Mouse (Mus musculus) erythroblast, embryonic 14.5 days (primary cell): ENCODE measurements at regions not wholly inside any gene's neighbourhood (a gene's known extent, or its start where the extent isn't known, plus 50 kb on each side); places are given as distances from the start of the nearest gene placed in this dataset.

Experiments
- H3K27me3 ChIP-seq: 2 replicates; pipeline ENCODE4 v1.6.1; 2012; ENCODE audit warnings: inconsistent platforms; ENCODE audit not compliant: control insufficient read depth
- H3K36me3 ChIP-seq: 2 replicates; pipeline ENCODE4 v1.6.1; 2012; ENCODE audit warnings: mild to moderate bottlenecking, inconsistent platforms; ENCODE audit not compliant: control insufficient read depth
- H3K4me1 ChIP-seq: 2 replicates; pipeline ENCODE4 v1.6.1; 2012; ENCODE audit warnings: inconsistent platforms; ENCODE audit not compliant: control insufficient read depth
- H3K4me3 ChIP-seq: replicated peaks from 2 replicates; pipeline ENCODE3; 2012; ENCODE audit warnings: moderate library complexity, mild to moderate bottlenecking, inconsistent platforms
- H3K9me3 ChIP-seq: 2 replicates; pipeline ENCODE4 v1.6.1; 2012; ENCODE audit warnings: low read length, inconsistent platforms, mixed read lengths; ENCODE audit not compliant: control insufficient read depth
- GATA1 ChIP-seq: IDR thresholded peaks from 2 replicates; pipeline ENCODE4 v1.6.1; 2012; ENCODE audit warnings: low read length, inconsistent platforms, mixed read lengths
- TAL1 ChIP-seq: IDR thresholded peaks from 3 replicates; pipeline ENCODE4 v1.6.1; 2012; ENCODE audit warnings: low read length, inconsistent platforms, mixed read lengths

GRCm38 (mm10) chr1:151107401-151107800 lies 74.9 kb upstream of the Gm47985 start:
- Histone ChIP-seq H3K9me3 (no peaks in the 10 kb centered on the region), H3K4me1 (peaks cover 11% of the 10 kb centered on the region), H3K27me3 (peaks cover 10% of the 10 kb centered on the region), H3K4me3 (no peak overlapping the region), H3K36me3 (no peaks in the 10 kb centered on the region)
- no peak for TF ChIP-seq GATA1
- TF ChIP-seq TAL1, result no peak

DNA sequence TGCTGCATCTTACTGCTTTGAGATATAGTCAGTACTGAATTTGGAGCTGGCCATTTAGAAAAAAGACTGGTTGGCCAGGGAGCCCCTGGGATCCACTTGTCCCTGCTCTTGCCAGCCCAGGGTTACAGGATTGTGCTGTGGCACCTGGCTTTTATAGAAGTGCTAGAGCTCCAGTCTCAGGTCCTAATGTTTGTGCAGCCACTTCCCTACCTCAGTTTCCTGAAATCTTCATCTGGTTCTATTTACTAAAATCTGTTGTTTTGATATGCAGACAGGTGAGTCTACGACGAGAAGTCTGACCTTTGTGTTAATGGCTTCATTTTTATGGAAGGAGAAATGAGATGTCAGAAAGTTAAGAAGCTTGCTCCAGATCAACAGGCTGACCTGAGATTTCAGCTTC lies 73.0 kb upstream of the Gm47985 start:
- TF ChIP-seq TAL1, result no peak
- no peak for TF ChIP-seq GATA1
- Histone ChIP-seq H3K4me1 (peaks cover 7% of the 10 kb centered on the region), H3K36me3 (no peaks in the 10 kb centered on the region)

DNA sequence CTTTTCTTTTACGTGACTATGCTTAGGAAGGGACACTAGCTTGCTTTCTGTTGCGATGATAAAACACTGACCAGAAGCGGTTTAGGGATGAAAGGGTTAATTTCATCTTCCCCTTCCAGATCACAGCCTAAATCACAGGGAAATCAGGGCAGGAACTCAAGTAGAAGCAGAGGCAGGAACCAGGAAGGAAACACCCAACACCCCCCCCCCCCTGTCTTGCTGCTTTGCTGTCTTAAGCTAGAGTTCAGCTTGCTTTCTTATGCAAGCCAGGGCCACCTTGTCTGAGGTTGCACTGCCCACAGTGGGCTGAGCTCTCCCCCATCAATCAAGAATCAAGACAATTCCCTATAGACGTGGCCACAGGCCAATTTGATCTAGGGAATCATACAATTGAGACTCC lies 71.9 kb upstream of the Gm47985 start:
- Histone ChIP-seq H3K27me3 (peaks cover 10% of the 10 kb centered on the region), H3K9me3 (no peaks in the 10 kb centered on the region), H3K4me1 (peaks cover 5% of the 10 kb centered on the region), H3K4me3 (no peak overlapping the region), H3K36me3 (no peaks in the 10 kb centered on the region)
- no peak for TF ChIP-seq GATA1
- TF ChIP-seq TAL1, result no peak

More for the DNA sequence above, 73.0 kb upstream of the Gm47985 start:
- Histone ChIP-seq H3K9me3 (no peaks in the 10 kb centered on the region), H3K4me3 (no peak overlapping the region), H3K27me3 (peaks cover 10% of the 10 kb centered on the region)

- peaks cover 12% of the 10 kb centered on the region for H3K27me3 ChIP-seq
- no peaks in the 10 kb centered on the region for H3K36me3 ChIP-seq
- no peak overlapping the region for H3K4me3 ChIP-seq
- TF ChIP-seq TAL1 (no peak), GATA1 (no peak)
- peaks cover 7% of the 10 kb centered on the region for H3K4me1 ChIP-seq
- no peaks in the 10 kb centered on the region for H3K9me3 ChIP-seq
Observed at GRCm38 (mm10) chr1:151111683-151112082, 70.7 kb upstream of the Gm47985 start.

DNA sequence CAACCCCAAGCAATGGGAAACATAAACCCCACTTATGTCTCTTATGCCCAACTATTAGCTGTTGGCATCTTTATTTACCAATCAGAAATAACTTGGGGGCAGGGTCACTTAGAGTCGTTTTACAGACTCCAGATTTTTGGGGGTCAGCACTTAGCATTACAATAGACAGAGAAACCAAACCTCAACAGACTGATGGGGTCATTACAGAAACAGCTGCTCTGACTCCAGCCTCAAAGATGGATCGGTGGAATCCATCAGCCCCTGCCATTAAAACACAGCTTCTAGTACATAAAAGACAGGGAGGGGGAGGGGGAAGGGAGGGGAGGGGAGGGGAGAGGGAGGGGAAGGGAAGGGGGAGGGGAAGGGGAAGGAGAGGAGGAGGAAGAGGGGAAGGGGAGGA lies 69.9 kb upstream of the Gm47985 start:
- Histone ChIP-seq H3K9me3 (no peaks in the 10 kb centered on the region), H3K27me3 (peaks cover 10% of the 10 kb centered on the region), H3K36me3 (no peaks in the 10 kb centered on the region), H3K4me3 (no peak overlapping the region), H3K4me1 (peaks cover 7% of the 10 kb centered on the region)
- TF ChIP-seq TAL1 (no peak), GATA1 (no peak)

DNA sequence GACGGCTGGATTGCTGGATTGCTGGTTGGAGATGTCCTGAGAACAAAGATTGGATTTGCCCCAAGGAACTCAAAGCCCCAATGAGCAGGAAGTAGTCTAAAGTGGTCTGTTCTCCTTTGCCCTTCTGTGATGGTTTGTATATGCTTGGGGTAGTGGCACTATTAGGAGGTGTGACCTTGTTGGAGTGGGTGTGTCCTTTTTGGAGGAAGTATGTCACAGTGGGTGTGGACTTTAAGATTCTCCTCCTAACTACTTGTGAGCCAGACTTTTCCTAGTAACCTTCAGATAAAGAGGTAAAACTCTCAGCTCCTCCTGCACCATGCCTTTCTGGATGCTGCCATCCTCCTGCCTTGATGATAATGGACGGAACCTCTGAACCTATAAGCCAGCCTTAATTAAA lies 69.1 kb upstream of the Gm47985 start:
- Histone ChIP-seq H3K4me3 (no peak overlapping the region), H3K36me3 (no peaks in the 10 kb centered on the region), H3K9me3 (no peaks in the 10 kb centered on the region), H3K27me3 (peaks cover 6% of the 10 kb centered on the region), H3K4me1 (peaks cover 7% of the 10 kb centered on the region)
- TF ChIP-seq TAL1 (no peak), GATA1 (no peak)

GRCm38 (mm10) chr1:151118530-151118929 lies 63.8 kb upstream of the Gm47985 start:
- no peaks in the 10 kb centered on the region for H3K9me3 ChIP-seq
- H3K4me3 ChIP-seq, result no peak overlapping the region
- H3K36me3 ChIP-seq, result no peaks in the 10 kb centered on the region
- peaks cover 2% of the 10 kb centered on the region; the same call in 1 of the 2 replicates for H3K4me1 ChIP-seq
- no peak for TF ChIP-seq GATA1
- TF ChIP-seq TAL1, result no peak
- H3K27me3 ChIP-seq, result 0 out of 2 replicates have a peak, but pooled peaks cover 2% of the 10 kb centered on the region

DNA sequence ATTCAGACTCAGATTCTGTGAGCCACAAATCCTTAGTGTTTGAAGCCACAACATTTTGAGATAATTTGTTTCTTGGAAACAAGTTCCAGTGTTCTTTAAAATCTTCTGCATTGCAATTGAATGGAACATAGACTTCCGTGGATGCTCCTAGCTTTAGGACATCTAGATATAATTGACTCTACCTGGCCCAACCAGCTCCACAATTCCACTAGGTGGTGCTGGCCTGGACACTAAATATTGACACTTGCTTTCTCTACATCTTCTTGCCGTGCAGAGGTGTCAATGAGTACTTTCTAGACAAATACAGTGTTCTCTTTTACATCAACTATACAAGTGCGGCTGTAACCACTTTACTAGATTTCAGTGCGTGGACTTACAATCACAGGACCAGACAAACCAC lies 63.4 kb upstream of the Gm47985 start:
- no peaks in the 10 kb centered on the region for H3K9me3 ChIP-seq
- H3K27me3 ChIP-seq, result 0 out of 2 replicates have a peak, but pooled peaks cover 2% of the 10 kb centered on the region
- H3K4me1 ChIP-seq, result peaks cover 2% of the 10 kb centered on the region; the same call in 1 of the 2 replicates
- no peak overlapping the region for H3K4me3 ChIP-seq
- no peak for TF ChIP-seq TAL1
- no peaks in the 10 kb centered on the region for H3K36me3 ChIP-seq

GRCm38 (mm10) chr1:151119566-151119965 lies 62.8 kb upstream of the Gm47985 start:
- Histone ChIP-seq H3K36me3 (no peaks in the 10 kb centered on the region), H3K4me1 (peaks cover 2% of the 10 kb centered on the region; the same call in 1 of the 2 replicates), H3K9me3 (no peaks in the 10 kb centered on the region), H3K4me3 (no peak overlapping the region), H3K27me3 (0 out of 2 replicates have a peak, but pooled peaks cover 2% of the 10 kb centered on the region)
- no peak for TF ChIP-seq TAL1
- no peak for TF ChIP-seq GATA1

- Histone ChIP-seq H3K36me3 (no peaks in the 10 kb centered on the region), H3K27me3 (no peaks in the 10 kb centered on the region), H3K9me3 (no peaks in the 10 kb centered on the region), H3K4me1 (peaks cover 6% of the 10 kb centered on the region), H3K4me3 (no peak overlapping the region)
- no peak for TF ChIP-seq GATA1
- TF ChIP-seq TAL1, result no peak
Observed at GRCm38 (mm10) chr1:151121686-151122085, 60.7 kb upstream of the Gm47985 start.
